Mouse (Mus musculus) CD8-positive naive resting alpha-beta T cell, adult 57 days (primary cell): ENCODE data around the gene Rab8a. TPM values are rescaled to one million over a fixed set of nuclear protein-coding genes. Genes with fewer than 3 reads are reported as not detected.

Experiments
- total RNA-seq: library from RNA; stranded (reverse); gene quantifications from one replicate; pipeline ENCODE4 v1.2.4, GENCODE M21; 2023

The Rab8a gene
- 162 TPM for total RNA-seq

DNA sequence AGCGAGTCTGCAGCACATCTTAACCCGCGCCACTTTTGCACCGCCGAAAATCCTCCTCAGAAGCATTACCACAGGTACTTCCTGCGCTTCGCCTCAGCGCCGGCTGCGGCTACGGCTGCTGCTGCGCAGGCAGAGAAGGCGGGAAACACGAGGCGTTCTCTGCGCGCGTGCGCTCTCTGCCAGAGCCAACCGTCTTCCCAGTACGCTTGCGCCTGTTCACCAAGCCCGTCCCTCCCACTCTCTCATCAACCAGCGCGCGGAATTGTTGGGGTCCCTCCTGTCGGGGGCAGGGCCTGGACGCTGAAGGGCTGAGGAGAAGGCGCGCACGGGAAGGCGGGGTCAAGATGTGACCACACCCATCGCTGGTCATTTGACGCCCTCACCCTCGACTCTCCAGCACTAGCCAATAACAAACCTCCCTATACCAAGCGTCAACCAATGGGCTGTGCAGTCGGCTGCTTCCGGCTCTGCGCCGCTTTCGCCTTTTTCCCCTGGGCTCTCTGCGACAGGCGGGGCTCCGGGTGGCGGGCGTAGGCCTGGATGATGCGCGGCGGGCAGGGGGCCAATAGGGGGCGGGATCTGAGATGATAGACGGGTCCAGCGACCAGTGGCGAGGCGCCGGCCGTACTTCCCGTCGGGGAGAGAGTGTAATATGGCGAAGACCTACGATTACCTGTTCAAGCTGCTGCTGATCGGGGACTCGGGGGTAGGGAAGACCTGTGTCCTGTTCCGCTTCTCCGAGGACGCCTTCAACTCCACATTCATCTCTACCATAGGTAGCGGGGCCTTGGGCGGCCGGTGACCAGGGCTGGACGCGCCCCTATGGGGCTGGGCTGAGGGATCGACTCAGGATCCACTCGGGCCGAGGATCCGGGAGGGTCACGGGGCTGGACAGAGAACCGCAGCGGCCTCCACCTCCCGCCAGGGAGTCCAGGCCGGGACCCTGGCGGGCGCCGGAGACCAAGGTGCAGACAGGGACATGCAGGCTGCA lies at the start of gene Rab8a:
Gene Rab8a, plus strand, starts transcription at position 494 of the 991 bp plus-strand sequence.

DNA sequence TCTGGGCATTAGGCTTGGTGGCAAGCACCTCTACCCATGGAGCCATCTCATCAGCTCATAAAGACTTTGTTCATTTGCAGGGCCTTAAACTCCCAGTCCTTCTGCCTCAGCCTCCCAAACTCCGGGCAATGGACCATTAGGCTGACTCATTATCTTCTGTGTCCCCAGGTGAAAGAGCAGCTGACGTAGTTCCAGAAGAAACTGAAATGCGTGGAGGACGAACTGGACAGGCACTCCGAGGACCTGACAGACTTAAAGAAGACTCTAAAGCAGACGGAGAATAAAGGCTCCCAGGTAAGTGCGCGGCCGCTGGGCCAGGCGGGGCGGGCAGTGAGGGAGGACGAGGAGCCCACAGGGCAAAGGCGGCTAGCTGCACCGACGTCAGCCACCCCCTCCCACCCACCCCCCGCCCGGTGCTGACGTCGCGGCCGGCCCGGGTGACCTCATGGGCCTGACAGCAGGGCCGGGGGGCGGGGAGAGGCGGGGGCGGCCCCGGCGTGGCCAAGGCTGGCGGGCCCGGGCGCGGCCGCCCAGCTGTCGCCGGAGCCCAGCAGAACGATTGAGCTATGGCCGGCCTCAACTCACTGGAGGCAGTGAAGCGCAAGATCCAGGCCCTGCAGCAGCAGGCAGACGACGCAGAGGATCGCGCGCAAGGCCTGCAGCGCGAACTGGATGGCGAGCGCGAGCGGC lies 26.1 kb upstream of the Rab8a start, which contains the start of gene Tpm4:
Gene Tpm4, plus strand, starts transcription at position 220 of the 690 bp plus-strand sequence.

DNA sequence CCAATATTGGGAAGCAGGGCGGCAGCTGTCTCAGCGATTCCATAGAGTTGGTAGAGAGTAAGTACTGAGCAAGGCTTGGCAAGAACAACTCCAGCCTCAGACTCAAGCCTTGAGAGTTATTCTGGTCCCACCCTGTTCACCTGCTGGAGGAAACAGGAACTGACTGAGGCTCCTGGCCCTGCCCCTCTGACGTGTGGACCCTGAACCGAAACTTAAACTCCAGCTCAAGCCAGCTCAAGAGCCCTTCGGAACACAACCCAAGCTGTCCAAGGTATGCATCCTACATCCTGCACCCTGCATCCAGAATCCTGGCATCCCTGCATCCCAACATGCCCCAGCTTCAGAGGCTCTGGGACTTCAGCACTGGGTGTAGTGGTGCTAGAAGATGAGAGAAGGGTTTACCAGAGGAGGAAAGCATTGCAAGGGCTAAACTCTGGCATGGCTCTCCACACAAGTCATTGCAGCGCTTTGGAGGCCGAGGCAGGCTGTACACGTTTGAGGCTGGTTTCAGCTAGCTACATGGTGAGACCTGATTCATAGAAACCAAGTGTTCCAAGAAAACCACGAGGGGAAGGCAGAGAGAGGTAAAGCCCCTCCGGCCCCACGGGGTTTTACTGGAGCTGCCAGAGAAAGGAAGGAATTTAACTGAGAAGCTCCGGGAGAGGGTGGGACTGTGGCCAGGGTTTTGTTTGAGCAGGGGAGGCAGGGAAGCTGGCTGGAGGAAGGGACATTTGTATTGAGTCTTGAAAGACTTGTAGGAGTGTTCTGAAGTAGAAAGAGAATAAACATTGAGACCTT lies 28.6 kb downstream of the Rab8a start, which contains the start of gene Hsh2d:
Gene Hsh2d, plus strand, starts transcription at position 222 of the 798 bp plus-strand sequence.

DNA sequence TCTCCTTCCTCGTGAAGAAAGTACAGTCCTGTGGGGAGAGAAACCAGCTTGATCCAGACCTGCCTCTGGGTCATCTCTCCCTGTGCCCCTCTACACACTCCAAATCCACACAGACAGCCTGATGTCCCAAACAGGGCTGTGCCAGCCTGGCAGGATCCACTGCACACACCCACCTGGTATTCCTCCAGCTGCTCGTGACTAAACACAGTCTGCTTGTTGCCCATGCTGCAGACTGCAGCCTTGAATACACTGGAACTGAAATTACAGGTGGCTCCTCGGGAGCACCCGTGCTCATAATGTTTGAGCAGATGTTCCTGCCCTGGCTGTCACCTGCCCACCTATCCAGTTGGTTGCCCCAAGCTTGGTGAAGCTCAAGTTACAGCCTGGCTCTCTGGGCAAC lies 51.8 kb downstream of the Rab8a start, which contains the start of gene Cib3:
Gene Cib3, minus strand, starts transcription at position 87 of the 400 bp plus-strand sequence.

DNA sequence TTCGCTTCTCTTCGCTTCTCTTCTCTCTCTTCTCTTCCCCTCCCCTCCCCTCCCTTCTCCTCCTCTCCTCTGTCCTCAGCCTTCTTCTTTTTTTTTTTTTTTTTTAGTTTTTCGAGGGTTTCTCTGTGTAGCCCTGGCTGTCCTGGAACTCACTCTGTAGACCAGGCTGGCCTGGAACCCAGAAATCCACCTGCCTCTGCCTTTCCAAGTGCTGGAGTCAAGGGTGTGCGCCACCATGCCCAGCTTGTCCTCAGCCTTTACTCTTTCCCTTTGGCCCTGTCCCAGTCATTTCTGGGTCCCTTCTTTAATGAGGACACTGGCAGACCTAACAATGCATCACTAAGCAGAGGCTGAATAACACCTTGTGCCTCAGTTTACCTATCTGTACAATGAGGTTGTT lies 52.5 kb downstream of the Rab8a start, which contains the start of gene Gm11034:
Gene Gm11034, minus strand, starts transcription at position 101 of the 400 bp plus-strand sequence.

DNA sequence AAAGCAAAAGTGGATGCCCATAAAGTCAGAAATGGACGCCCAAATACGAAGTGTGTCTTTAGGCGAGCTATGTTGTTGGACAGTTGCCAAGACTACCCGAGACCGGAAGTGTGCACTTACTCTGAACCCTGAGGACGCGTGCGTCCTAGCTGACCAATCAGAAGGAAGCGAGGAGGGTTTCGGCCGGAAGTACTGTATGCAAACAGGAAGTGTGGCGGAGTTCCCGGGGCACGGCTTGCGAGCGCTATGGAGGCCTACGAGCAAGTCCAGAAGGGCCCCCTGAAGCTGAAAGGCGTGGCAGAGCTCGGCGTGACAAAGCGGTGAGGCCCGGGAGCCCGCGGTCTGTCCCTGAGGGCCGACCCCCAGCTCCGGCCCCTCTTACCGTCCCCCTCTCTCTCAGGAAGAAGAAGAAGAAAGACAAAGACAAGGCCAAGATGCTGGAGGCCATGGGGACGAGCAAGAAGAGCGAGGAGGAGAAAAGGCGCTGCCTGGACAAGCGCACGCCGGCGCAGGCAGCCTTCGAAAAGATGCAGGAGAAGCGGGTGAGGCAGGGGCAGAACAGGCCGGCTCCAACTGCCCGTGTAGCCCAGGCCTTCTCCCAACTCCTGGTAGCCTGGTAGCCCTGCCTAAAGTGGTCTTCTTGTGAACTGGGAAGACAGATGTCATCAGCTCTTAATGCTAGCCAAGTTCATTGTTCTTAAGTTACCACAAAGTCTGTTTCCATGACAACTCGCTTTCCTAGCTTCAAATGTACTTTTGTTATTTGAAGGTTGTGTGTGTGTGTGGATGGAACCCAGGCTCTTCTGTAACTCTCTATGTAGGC lies 58.8 kb downstream of the Rab8a start, which contains the start of gene Fam32a:
Gene Fam32a, plus strand, starts transcription at position 190 of the 823 bp plus-strand sequence.

Other genes starting within 250 kb of the Rab8a start
- gene Zfp961, start 210.2 kb upstream of the Rab8a start, total RNA-seq = 12.2 TPM
- 11.6 TPM for gene Cyp4f18, start 151.6 kb upstream of the Rab8a start, total RNA-seq
- gene Olfr372, start 120.0 kb upstream of the Rab8a start, total RNA-seq = not detected
- gene Olfr373, start 78.0 kb upstream of the Rab8a start, total RNA-seq = not detected
- gene Olfr374, start 54.2 kb upstream of the Rab8a start, total RNA-seq = not detected
- 130 TPM for gene Tpm4, start 26.2 kb upstream of the Rab8a start, total RNA-seq
- gene Hsh2d, start 28.4 kb downstream of the Rab8a start, total RNA-seq = 20.4 TPM
- gene Cib3, start 51.6 kb downstream of the Rab8a start, total RNA-seq = not detected
- not detected for gene Gm11034, start 52.4 kb downstream of the Rab8a start, total RNA-seq
- gene Fam32a, start 58.5 kb downstream of the Rab8a start, total RNA-seq = 57.5 TPM
- 135 TPM for gene Ap1m1, start 78.8 kb downstream of the Rab8a start, total RNA-seq
- gene Gm10282, start 144.1 kb downstream of the Rab8a start, total RNA-seq = 13.7 TPM
- gene Klf2, start 157.8 kb downstream of the Rab8a start, total RNA-seq = 3,950 TPM